Mouse (Mus musculus) natural killer cell, adult 2 months (primary cell): Measurements from ENCODE around the gene Atp1a2.

Experiments used
- DNase-seq, 2 experiments: peaks; one replicate each; pipeline ENCODE4 v3.0.0; 2022; ENCODE audit warnings: low spot score in 2 of 2

Gene Atp1a2

GRCm38 (mm10) chr1:172297611-172298537, at the start of gene Atp1a2:
Gene Atp1a2, minus strand, starts transcription at chr1:172298064.
- DNase-seq, result no peak

GRCm38 (mm10) chr1:172347382-172347781, 49.5 kb upstream of the Atp1a2 start:
- DNase-seq, result no peak

GRCm38 (mm10) chr1:172346707-172347106, 48.8 kb upstream of the Atp1a2 start:
- DNase-seq, result no peak

GRCm38 (mm10) chr1:172344820-172345219, 47.0 kb upstream of the Atp1a2 start:
- DNase-seq, result no peak

- no peak for DNase-seq
These were observed 46.0 kb upstream of the Atp1a2 start for GRCm38 (mm10) chr1:172343914-172344313.

- no peak for DNase-seq
These were observed 44.9 kb upstream of the Atp1a2 start for GRCm38 (mm10) chr1:172342729-172343128.

GRCm38 (mm10) chr1:172341386-172341785, 43.5 kb upstream of the Atp1a2 start:
- no peak for DNase-seq

- DNase-seq, result peak; percentile 26 to 53
These were observed 43.0 kb upstream of the Atp1a2 start, which contains the start of gene Kcnj10 for GRCm38 (mm10) chr1:172340729-172341321. Gene Kcnj10, plus strand, starts transcription at chr1:172341210.

- no peak for DNase-seq
These were observed 39.7 kb upstream of the Atp1a2 start for GRCm38 (mm10) chr1:172337411-172338185.

GRCm38 (mm10) chr1:172335804-172336203, 37.9 kb upstream of the Atp1a2 start:
- DNase-seq, result no peak

GRCm38 (mm10) chr1:172333512-172333911, 35.6 kb upstream of the Atp1a2 start:
- no peak for DNase-seq

- DNase-seq, result no peak
These were observed 35.1 kb upstream of the Atp1a2 start for GRCm38 (mm10) chr1:172332925-172333324.

GRCm38 (mm10) chr1:172331422-172331947, 33.6 kb upstream of the Atp1a2 start:
- DNase-seq, result no peak

GRCm38 (mm10) chr1:172329616-172330015, 31.8 kb upstream of the Atp1a2 start:
- no peak for DNase-seq

GRCm38 (mm10) chr1:172329131-172329530, 31.3 kb upstream of the Atp1a2 start, which contains the start of gene Kcnj9:
Gene Kcnj9, minus strand, starts transcription at chr1:172329318.
- no peak for DNase-seq

- no peak for DNase-seq
These were observed 30.6 kb upstream of the Atp1a2 start for GRCm38 (mm10) chr1:172328461-172328860.

- no peak for DNase-seq
These were observed 30.2 kb upstream of the Atp1a2 start for GRCm38 (mm10) chr1:172328041-172328440.

- DNase-seq, result no peak
These were observed 29.5 kb upstream of the Atp1a2 start for GRCm38 (mm10) chr1:172327206-172328001.

GRCm38 (mm10) chr1:172326684-172327083, 28.8 kb upstream of the Atp1a2 start:
- DNase-seq, result no peak

- peak; percentile 44 to 75 for DNase-seq
These were observed 28.0 kb upstream of the Atp1a2 start for GRCm38 (mm10) chr1:172325680-172326535.
